Mouse (Mus musculus) WW6 (cell line): ENCODE data around the gene Lrcol1.
A peak's percentile ranks its signal among the peaks of the same experiment; 100 is the strongest.

ENCODE experiments used
- DNase-seq: peaks from one replicate; pipeline ENCODE4 v3.0.0-alpha.2; 2013; ENCODE audit warnings: low read depth, low spot score

The Lrcol1 gene

GRCm38 (mm10) chr5:110344524-110344923 is at the start of gene Lrcol1:
Lrcol1 (plus strand) TSS chr5:110344730.
- DNase-seq = no peak

GRCm38 (mm10) chr5:110296637-110297036 is 47.9 kb upstream of the Lrcol1 start:
- no peak for DNase-seq

- DNase-seq = no peak
These were observed 43.9 kb upstream of the Lrcol1 start for GRCm38 (mm10) chr5:110300591-110300990.

- DNase-seq = no peak
These were observed 35.7 kb upstream of the Lrcol1 start for GRCm38 (mm10) chr5:110308861-110309260.

GRCm38 (mm10) chr5:110313127-110313526 is 31.4 kb upstream of the Lrcol1 start:
- DNase-seq = no peak

- DNase-seq = no peak
These were observed 14.0 kb upstream of the Lrcol1 start for GRCm38 (mm10) chr5:110330508-110330907.

GRCm38 (mm10) chr5:110338792-110339191 is 5.7 kb upstream of the Lrcol1 start:
- no peak for DNase-seq

GRCm38 (mm10) chr5:110342648-110343284 is 1.8 kb upstream of the Lrcol1 start, which contains the start of gene P2rx2:
P2rx2 (minus strand) TSS chr5:110343212.
- DNase-seq = peak; percentile 45

- no peak for DNase-seq
These were observed 1.0 kb downstream of the Lrcol1 start for GRCm38 (mm10) chr5:110345553-110345952.

GRCm38 (mm10) chr5:110347006-110347405 is 2.5 kb downstream of the Lrcol1 start:
- no peak for DNase-seq

- DNase-seq = peak; percentile 55
These were observed 10.2 kb downstream of the Lrcol1 start for GRCm38 (mm10) chr5:110354716-110355115.

GRCm38 (mm10) chr5:110357531-110358179 is 13.1 kb downstream of the Lrcol1 start:
- peak; percentile 66 for DNase-seq

- DNase-seq = no peak
These were observed 16.9 kb downstream of the Lrcol1 start for GRCm38 (mm10) chr5:110361465-110361864.

GRCm38 (mm10) chr5:110362813-110363178 is 18.3 kb downstream of the Lrcol1 start:
- no peak for DNase-seq

- peak; percentile 54 for DNase-seq
These were observed 18.8 kb downstream of the Lrcol1 start for GRCm38 (mm10) chr5:110363179-110363821.

- no peak for DNase-seq
These were observed 19.5 kb downstream of the Lrcol1 start for GRCm38 (mm10) chr5:110363822-110364545.

GRCm38 (mm10) chr5:110376802-110377433 is 32.4 kb downstream of the Lrcol1 start:
- no peak for DNase-seq

- no peak for DNase-seq
These were observed 33.7 kb downstream of the Lrcol1 start for GRCm38 (mm10) chr5:110378181-110378583.

GRCm38 (mm10) chr5:110379086-110379485 is 34.6 kb downstream of the Lrcol1 start:
- no peak for DNase-seq

GRCm38 (mm10) chr5:110379823-110380222 is 35.3 kb downstream of the Lrcol1 start:
- DNase-seq = no peak

- no peak for DNase-seq
These were observed 40.0 kb downstream of the Lrcol1 start for GRCm38 (mm10) chr5:110384491-110384890.

- no peak for DNase-seq
These were observed 40.7 kb downstream of the Lrcol1 start for GRCm38 (mm10) chr5:110385263-110385662.
